Comparison of ENCODE assay signal across 8 mouse cellular contexts in the genomic region with DNA sequence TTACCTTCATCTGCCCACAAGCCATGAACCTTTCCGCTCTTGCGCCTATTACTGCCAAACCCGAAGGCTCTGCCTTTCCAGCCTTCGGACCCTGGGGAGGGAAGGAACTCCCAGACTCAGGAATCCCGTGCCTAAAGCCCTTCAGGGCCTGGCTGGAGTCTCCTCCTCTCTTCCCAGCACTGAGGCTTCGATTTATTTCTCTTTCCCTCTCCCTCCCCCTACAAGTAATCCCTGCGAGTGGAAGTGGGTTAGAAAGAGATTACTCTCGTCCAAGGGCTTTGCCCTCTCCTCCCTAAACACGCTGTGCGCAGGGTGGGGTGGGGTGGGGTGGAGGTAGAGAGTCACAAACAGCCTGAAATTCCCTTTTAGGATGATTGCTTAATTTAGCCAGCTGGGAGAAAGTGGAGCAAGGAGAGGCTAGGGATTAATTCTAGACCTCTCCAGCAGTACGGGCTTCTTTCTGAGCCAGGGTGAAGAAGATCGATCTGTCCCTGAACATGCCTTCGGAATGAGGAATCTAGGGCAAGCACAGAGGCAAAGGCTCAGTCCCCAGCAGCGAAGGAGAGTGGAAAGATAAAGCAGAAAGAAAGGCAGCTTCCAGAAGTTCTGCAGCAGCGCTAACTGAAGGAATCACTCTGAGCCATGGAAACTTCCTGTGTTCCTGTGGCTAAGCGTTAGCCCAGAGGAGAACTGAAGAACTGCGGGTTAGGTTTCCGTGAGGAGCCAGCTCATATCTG. TPM values are rescaled to one million over a fixed set of nuclear protein-coding genes. Genes with fewer than 3 reads are reported as not detected.
DNase-seq lines count a peak whose midpoint lies in the region.

No protein-coding gene starts in this region.

- no peaks in the 10 kb centered on the region for H3K36me3 ChIP-seq in macrophage (ENCODE audit: inconsistent target)

- peak overlapping the region; percentile 99 for H3K27ac ChIP-seq in macrophage

- no peak overlapping the region for H3K4me3 ChIP-seq in macrophage (ENCODE audit: inconsistent target)

- 12% methylated on average over 18 of the region's 18 CpGs for WGBS in macrophage (ENCODE audit: missing documents)

- H3K79me2 ChIP-seq in macrophage (ENCODE audit: inconsistent target), result peaks cover 1% of the 10 kb centered on the region; the same call in 1 of the 2 replicates

- DNase-seq in adrenal gland, postnatal 14 days, result peak; percentile 33
- no peak for DNase-seq in adrenal gland, postnatal 4 days (ENCODE audit: low spot score in 2 of 2)
- peak; percentile 83 for DNase-seq in R1 (ENCODE audit: low read depth, low spot score)
- DNase-seq in forelimb bud, embryonic 11.5 days (ENCODE audit: low read depth, low spot score), result peak; percentile 69
- DNase-seq in kidney, adult 9 months, result peak; percentile 25
- no peak for DNase-seq in T-cell, adult 2 months (ENCODE audit: low spot score)
- no peak for DNase-seq in ovary, adult 18-20 months (ENCODE audit: low spot score)

RNA-seq across cellular contexts. Expression of a gene that starts 4.5 kb away (rescaled TPM):
- total RNA-seq in adrenal gland, postnatal 14 days (2021), result 43.5 and 46.0 TPM in 2 replicates
- 10 to 100 TPM; 33.7 to 39.6 TPM for total RNA-seq in adrenal gland, postnatal 4 days (2021)
- 10 to 100 TPM in 22 of 26 experiments, 1 to 10 TPM in 4; 5.7 to 26.2 (median 13.2) TPM for total RNA-seq in macrophage (2018; cell fraction: chromatin; rRNA removed)
- total RNA-seq in macrophage (2018; cell fraction: cytosol; rRNA removed), result 10 to 100 TPM; 13.7 to 35.9 (median 24.1) TPM
- total RNA-seq in macrophage (2018; cell fraction: nucleus; rRNA removed), result 10 to 100 TPM in 19 of 26 experiments, 1 to 10 TPM in 7; 7.0 to 20.3 (median 13.1) TPM
- polyA plus RNA-seq in macrophage (2018), result 18.4 to 24.4 TPM (median 20.9 TPM) in 3 replicates

RNA-seq across cellular contexts. Expression of a gene that starts 30.6 kb away (rescaled TPM):
- total RNA-seq in adrenal gland, postnatal 14 days (2021), result 73.2 and 74.2 TPM in 2 replicates
- 10 to 100 TPM; 66.3 to 80.3 TPM for total RNA-seq in adrenal gland, postnatal 4 days (2021)
- total RNA-seq in macrophage (2018; cell fraction: chromatin; rRNA removed), result 100 to 1,000 TPM; 221 to 525 (median 361) TPM
- total RNA-seq in macrophage (2018; cell fraction: cytosol; rRNA removed), result 10 to 100 TPM; 32.8 to 72.7 (median 54.2) TPM
- 100 to 1,000 TPM in 25 of 26 experiments, 10 to 100 TPM in 1; 85.7 to 382 (median 167) TPM for total RNA-seq in macrophage (2018; cell fraction: nucleus; rRNA removed)
- polyA plus RNA-seq in macrophage (2018), result 33.4 to 65.0 TPM (median 53.5 TPM) in 3 replicates

RNA-seq across cellular contexts. Expression of a gene that starts 40.8 kb away (rescaled TPM):
- total RNA-seq in adrenal gland, postnatal 14 days (2021), result 2.8 and 3.3 TPM in 2 replicates
- total RNA-seq in adrenal gland, postnatal 4 days (2021), result 10 to 100 TPM; 10.3 to 11.1 TPM
- total RNA-seq in macrophage (2018; cell fraction: chromatin; rRNA removed), result under 1 TPM in 21 of 26 experiments, not detected in 5; 0.04 to 0.35 (median 0.11) TPM
- total RNA-seq in macrophage (2018; cell fraction: cytosol; rRNA removed), result under 1 TPM in 21 of 26 experiments, not detected in 5; under 0.01 to 0.07 (median 0.03) TPM
- under 1 TPM in 16 of 26 experiments, not detected in 10; 0.05 to 0.17 (median 0.10) TPM for total RNA-seq in macrophage (2018; cell fraction: nucleus; rRNA removed)
- polyA plus RNA-seq in macrophage (2018), result 0.01 TPM in 1 of 3 replicates, not detected in the others

RNA-seq across cellular contexts. Expression of a gene that starts 51.3 kb away (rescaled TPM):
- 18.3 TPM in 2 replicates for total RNA-seq in adrenal gland, postnatal 14 days (2021)
- total RNA-seq in adrenal gland, postnatal 4 days (2021), result 10 to 100 TPM; 25.6 to 27.4 TPM
- 100 to 1,000 TPM in 1 of 26 experiments, 10 to 100 TPM in 25; 12.8 to 110 (median 21.7) TPM for total RNA-seq in macrophage (2018; cell fraction: chromatin; rRNA removed)
- total RNA-seq in macrophage (2018; cell fraction: cytosol; rRNA removed), result 10 to 100 TPM in 25 of 26 experiments, 1 to 10 TPM in 1; 9.1 to 35.3 (median 11.7) TPM
- total RNA-seq in macrophage (2018; cell fraction: nucleus; rRNA removed), result 100 to 1,000 TPM in 1 of 26 experiments, 10 to 100 TPM in 25; 16.4 to 127 (median 20.6) TPM
- 6.2 to 10.1 TPM (median 7.0 TPM) in 3 replicates for polyA plus RNA-seq in macrophage (2018)

Comparison
In these comparisons a context has a peak if more than half of its experiments do, and no peak if none do; other contexts are left out.
1. DNase-seq: peak in adrenal gland, postnatal 14 days (single experiment), R1 (single experiment), forelimb bud, embryonic 11.5 days (single experiment) and kidney, adult 9 months (single experiment); none in adrenal gland, postnatal 4 days (0 of 2), T-cell, adult 2 months (single experiment) and ovary, adult 18-20 months (single experiment).